Mouse (Mus musculus) hindbrain, embryonic 16.5 days (tissue): ENCODE data around the gene Pgpep1l. TPM values are rescaled to one million over a fixed set of nuclear protein-coding genes. Genes with fewer than 3 reads are reported as not detected.

ENCODE experiments used
- ATAC-seq: fragments of 200-750 bp; cut with Nextera tagmentation; 2 replicates; pipeline ENCODE4 v1.8.0; 2017; ENCODE audit warnings: moderate TSS enrichment, moderate library complexity
- H3K27ac ChIP-seq: fragments of 300-500 bp; sonication (generic); 2 replicates; pipeline ENCODE4 v1.5.1; 2014; ENCODE audit warnings: low read depth, mild to moderate bottlenecking, control low read depth, low read length, moderate library complexity
- H3K27me3 ChIP-seq: fragments of 300-500 bp; sonication (generic); replicated peaks from 2 replicates; pipeline ENCODE4 v1.6.1; 2014; ENCODE audit warnings: low read length; ENCODE audit not compliant: control insufficient read depth, insufficient read depth
- H3K36me3 ChIP-seq: fragments of 300-500 bp; sonication (generic); 2 replicates; pipeline ENCODE4 v1.6.1; 2014; ENCODE audit warnings: mild to moderate bottlenecking, low read length, moderate library complexity, mixed read lengths; ENCODE audit not compliant: control insufficient read depth, insufficient read depth
- H3K4me1 ChIP-seq: fragments of 300-500 bp; sonication (generic); 2 replicates; pipeline ENCODE4 v1.6.1; 2014; ENCODE audit warnings: low read depth, low read length; ENCODE audit not compliant: control insufficient read depth, insufficient read depth
- H3K4me2 ChIP-seq: fragments of 300-500 bp; sonication (generic); 2 replicates; pipeline ENCODE4 v1.6.1; 2014; ENCODE audit warnings: mild to moderate bottlenecking, low read length, control low read depth, moderate library complexity
- H3K4me3 ChIP-seq: fragments of 300-500 bp; sonication (generic); 2 replicates; pipeline ENCODE4 v1.5.1; 2014; ENCODE audit warnings: mild to moderate bottlenecking, low read length, control low read depth, moderate library complexity
- H3K9ac ChIP-seq: fragments of 300-500 bp; sonication (generic); 2 replicates; pipeline ENCODE4 v1.6.1; 2014; ENCODE audit warnings: low read depth, mild to moderate bottlenecking, control low read depth, low read length, moderate library complexity
- H3K9me3 ChIP-seq: fragments of 300-500 bp; sonication (generic); 2 replicates; pipeline ENCODE4 v1.6.1; 2014; ENCODE audit warnings: mild to moderate bottlenecking, low read length, moderate library complexity; ENCODE audit not compliant: control insufficient read depth
- WGBS: fragments of 180-500 bp; shearing (Covaris S2); extraction: QIAGEN DNeasy Blood & Tissue Kit; methylation state at CpG from one replicate; pipeline ENCODE4 v1.1.7; 2014; 5-methylcytosine and 5-hydroxymethylcytosine counted together
- polyA plus RNA-seq: library from polyadenylated mRNA; unstranded; fragments of >200 nt; fragmentation: Nextera tagmentation; extraction: Ambion mirVana; gene quantifications from 2 replicates; pipeline ENCODE4 v1.2.1, GENCODE M21; 2015

Gene Pgpep1l
- polyA plus RNA-seq, 1 experiment from 2014 or later, result not detected

DNA sequence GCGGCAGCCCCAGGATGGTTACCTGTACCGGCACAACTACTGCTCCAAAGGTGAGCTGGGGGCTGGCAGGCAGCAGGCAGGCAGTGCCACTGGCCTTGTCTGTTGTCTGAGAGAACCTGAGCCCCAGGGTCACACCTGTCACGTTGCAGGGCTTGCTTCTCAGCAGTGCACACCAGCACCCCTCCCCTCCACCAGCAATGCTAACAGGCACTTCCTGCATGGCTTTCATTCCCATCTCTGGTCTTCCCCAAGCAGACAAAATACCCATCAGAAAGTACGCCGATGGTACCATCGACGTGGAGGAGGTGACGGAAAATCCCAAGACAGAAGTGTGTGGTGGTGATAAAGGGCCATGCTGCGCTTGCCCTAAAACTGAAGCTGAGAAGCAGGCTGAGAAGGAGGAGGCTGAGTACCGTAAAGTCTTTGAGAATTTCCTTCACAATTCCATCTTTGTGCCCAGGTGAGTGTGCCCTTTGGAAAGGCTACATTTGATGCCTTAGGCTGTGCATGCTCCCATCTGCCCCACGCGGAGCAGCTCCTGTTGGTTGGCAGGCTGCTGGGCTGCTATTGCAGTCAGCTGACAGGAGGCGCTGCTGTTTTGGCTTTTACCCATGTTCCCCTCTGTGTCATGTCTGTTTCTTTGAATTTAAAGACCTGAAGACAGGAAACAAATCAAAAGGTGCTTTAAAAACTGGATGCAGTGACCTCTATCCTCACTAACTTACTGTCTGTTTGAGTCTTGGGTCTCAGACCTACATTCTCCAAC is 74.2 kb downstream of the Pgpep1l start:
- H3K36me3 ChIP-seq, result peaks cover 30% of the 10 kb centered on the region
- H3K27me3 ChIP-seq, result no peaks in the 10 kb centered on the region
- 95% methylated on average over 13 of the region's 13 CpGs for WGBS
- H3K4me3 ChIP-seq, result no peak overlapping the region
- H3K27ac ChIP-seq, result no peak overlapping the region
- no peak overlapping the region for H3K9ac ChIP-seq
- no peaks in the 10 kb centered on the region for H3K9me3 ChIP-seq
- no peak for ATAC-seq
- no peaks in the 10 kb centered on the region for H3K4me1 ChIP-seq
- H3K4me2 ChIP-seq, result no peak overlapping the region

- WGBS, result 91% methylated on average over 6 of the region's 6 CpGs
- Histone ChIP-seq H3K4me1 (no peaks in the 10 kb centered on the region), H3K9me3 (no peaks in the 10 kb centered on the region)
These were observed 74.8 kb downstream of the Pgpep1l start for GRCm38 (mm10) chr7:68189211-68189610.

More at GRCm38 (mm10) chr7:68189211-68189610, 74.8 kb downstream of the Pgpep1l start:
- Histone ChIP-seq H3K27ac (no peak overlapping the region), H3K9ac (no peak overlapping the region), H3K4me2 (no peak overlapping the region), H3K36me3 (peaks cover 35% of the 10 kb centered on the region), H3K4me3 (no peak overlapping the region), H3K27me3 (no peaks in the 10 kb centered on the region)
- ATAC-seq, result no peak

Other genes with a start within 250 kb of the Pgpep1l start
- gene Fam169b, start 9.6 kb upstream of the Pgpep1l start, polyA plus RNA-seq, result 0.26 TPM in 1 of 2 replicates, not detected in the other